Mouse (Mus musculus) intestine, embryonic 15.5 days (tissue): ENCODE measurements around the gene Gm10424. TPM values are rescaled to one million over a fixed set of nuclear protein-coding genes. Genes with fewer than 3 reads are reported as not detected.
"Not testable (repeated sequence)": the region's sequence is repeated elsewhere in the genome, so short reads cannot be mapped to it uniquely, and the experiment has no call there.

ENCODE experiments used
- ATAC-seq: fragments of 200-750 bp; cut with Nextera tagmentation; 2 replicates; pipeline ENCODE4 v1.8.0; 2017; ENCODE audit warnings: moderate TSS enrichment, moderate library complexity
- H3K27ac ChIP-seq: fragments of 300-500 bp; sonication (generic); 2 replicates; pipeline ENCODE4 v1.5.1; 2015; ENCODE audit warnings: mild to moderate bottlenecking, inconsistent platforms
- H3K27me3 ChIP-seq: fragments of 300-500 bp; sonication (generic); replicated peaks from 2 replicates; pipeline ENCODE4 v1.6.1; 2015; ENCODE audit warnings: inconsistent platforms
- H3K36me3 ChIP-seq: fragments of 300-500 bp; sonication (generic); 2 replicates; pipeline ENCODE4 v1.6.1; 2015; ENCODE audit warnings: inconsistent platforms
- H3K4me1 ChIP-seq: fragments of 300-500 bp; sonication (generic); replicated peaks from 2 replicates; pipeline ENCODE4 v1.6.1; 2015; ENCODE audit warnings: inconsistent platforms
- H3K4me2 ChIP-seq: fragments of 300-500 bp; sonication (generic); replicated peaks from 2 replicates; pipeline ENCODE4 v1.6.1; 2015; ENCODE audit warnings: mild to moderate bottlenecking, inconsistent platforms
- H3K4me3 ChIP-seq: fragments of 300-500 bp; sonication (generic); replicated peaks from 2 replicates; pipeline ENCODE4 v1.5.1; 2015; ENCODE audit warnings: inconsistent platforms
- H3K9ac ChIP-seq: fragments of 300-500 bp; sonication (generic); 2 replicates; pipeline ENCODE4 v1.6.1; 2015; ENCODE audit warnings: inconsistent platforms
- H3K9me3 ChIP-seq: fragments of 300-500 bp; sonication (generic); 2 replicates; pipeline ENCODE4 v1.6.1; 2016; ENCODE audit warnings: inconsistent platforms
- WGBS: fragments of 180-500 bp; shearing (Covaris S2); methylation state at CpG from one replicate; pipeline ENCODE4 v1.1.7; 2015; 5-methylcytosine and 5-hydroxymethylcytosine counted together
- polyA plus RNA-seq: library from polyadenylated mRNA; unstranded; fragments of >200 nt; fragmentation: Nextera tagmentation; extraction: Ambion mirVana; gene quantifications from 2 replicates; pipeline ENCODE4 v1.2.1, GENCODE M21; 2015

The Gm10424 gene
- not detected in 2 replicates for polyA plus RNA-seq

DNA sequence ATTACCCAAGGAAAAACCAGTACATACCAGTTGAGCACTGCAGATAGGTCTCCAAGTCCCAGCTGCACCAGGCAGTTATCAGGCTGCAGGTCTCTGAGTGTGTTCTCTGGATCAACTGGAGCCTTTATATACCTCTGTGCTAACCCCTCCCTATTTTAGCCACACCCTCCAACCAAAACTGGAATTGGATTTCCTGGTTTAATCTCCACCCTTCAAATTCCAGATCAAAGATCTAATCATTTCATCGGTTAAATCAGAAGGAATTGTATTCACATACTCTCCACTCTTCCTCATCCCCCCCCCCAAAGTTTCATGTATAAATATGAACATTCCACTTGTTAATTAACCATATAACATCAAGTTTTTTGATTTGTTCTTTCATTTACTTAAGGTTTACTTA is at the start of gene Gm10424:
Gene Gm10424 (minus strand): TSS at position 101 of the 400 bp plus-strand sequence.
- not testable (repeated sequence) for H3K27ac ChIP-seq, H3K4me1 ChIP-seq, H3K4me3 ChIP-seq, H3K9me3 ChIP-seq, H3K4me2 ChIP-seq, H3K9ac ChIP-seq, H3K36me3 ChIP-seq, ATAC-seq, H3K27me3 ChIP-seq
- no CpG with 5 or more reads among the region's 1 CpGs for WGBS

- not testable (repeated sequence) for H3K4me2 ChIP-seq, H3K9ac ChIP-seq, H3K4me1 ChIP-seq, ATAC-seq, H3K4me3 ChIP-seq, H3K27ac ChIP-seq, H3K36me3 ChIP-seq, H3K9me3 ChIP-seq, H3K27me3 ChIP-seq
- WGBS, result 54% methylated on average over 2 of the region's 2 CpGs
Measured at GRCm38 (mm10) chr5:95305611-95306010, 33.0 kb upstream of the Gm10424 start, which contains the start of gene Gm3259. TSS of gene Gm3259 (plus strand) at chr5:95305911.

Other genes starting within 250 kb of the Gm10424 start
- not detected in 2 replicates for gene Gm7942, start 165.8 kb downstream of the Gm10424 start, polyA plus RNA-seq
- not detected in 2 replicates for gene Gm16513, start 90.1 kb downstream of the Gm10424 start, polyA plus RNA-seq
- not detected in 2 replicates for gene Gm3259, start 33.1 kb upstream of the Gm10424 start, polyA plus RNA-seq
- not detected in 2 replicates for gene D5Ertd577e, start 184.0 kb upstream of the Gm10424 start, polyA plus RNA-seq
- not detected in 2 replicates for gene Gm3286, start 238.0 kb upstream of the Gm10424 start, polyA plus RNA-seq